9 mouse cellular contexts compared by ENCODE assay signal in genomic region chr5:124453339-124454081, GRCm38 (mm10). TPM values are rescaled to one million over a fixed set of nuclear protein-coding genes. Genes with fewer than 3 reads are reported as not detected.
A peak's percentile ranks its signal among the peaks of the same experiment; 100 is the strongest.
DNase-seq lines count a peak whose midpoint lies in the region; ATAC-seq lines count a peak whose summit lies in the region.
"Had no signal": no experiment of that assay in that cellular context is flagged by ENCODE, and none has a peak within 500 bp of the region (broad histone marks: within the 10 kb centered on the region; RNA-seq: fewer than 3 reads in every experiment).

No protein-coding gene starts in this region.

- H3K9ac ChIP-seq in heart, embryonic 14.5 days (ENCODE audit: low read length), result peak overlapping the region; percentile 18; the same call in 1 of the 2 replicates
- no peak overlapping the region for H3K9ac ChIP-seq in heart, embryonic 11.5 days (ENCODE audit: low read depth, low read length)
- peak overlapping the region; percentile 26; the same call in 1 of the 2 replicates for H3K9ac ChIP-seq in intestine, embryonic 16.5 days (ENCODE audit: low read depth, low read length)
- no peak overlapping the region for H3K9ac ChIP-seq in liver, embryonic 12.5 days
- H3K9ac ChIP-seq: liver, embryonic 13.5 days had no signal

- H3K36me3 ChIP-seq in heart, embryonic 14.5 days (ENCODE audit: control insufficient read depth, insufficient read depth, low read length), result peaks cover 100% of the 10 kb centered on the region
- peaks cover 65% of the 10 kb centered on the region for H3K36me3 ChIP-seq in heart, embryonic 11.5 days (ENCODE audit: control insufficient read depth, insufficient read depth, low read length)
- peaks cover 31% of the 10 kb centered on the region for H3K36me3 ChIP-seq in intestine, embryonic 16.5 days (ENCODE audit: control insufficient read depth, insufficient read depth, low read length)
- peaks cover 100% of the 10 kb centered on the region for H3K36me3 ChIP-seq in liver, embryonic 12.5 days

- H3K9me3 ChIP-seq in heart, embryonic 14.5 days (ENCODE audit: control insufficient read depth, low read length), result no peaks in the 10 kb centered on the region
- H3K9me3 ChIP-seq in heart, embryonic 11.5 days (replicated peaks; ENCODE audit: control insufficient read depth, low read length), result no peaks in the 10 kb centered on the region
- H3K9me3 ChIP-seq in intestine, embryonic 16.5 days (ENCODE audit: control insufficient read depth, low read length), result no peaks in the 10 kb centered on the region
- H3K9me3 ChIP-seq in liver, embryonic 12.5 days (replicated peaks), result no peaks in the 10 kb centered on the region
- H3K9me3 ChIP-seq: liver, embryonic 13.5 days had no signal

- WGBS in heart, embryonic 14.5 days, result 75% methylated on average over 13 of the region's 13 CpGs
- 84% methylated on average over 13 of the region's 13 CpGs for WGBS in heart, embryonic 11.5 days (ENCODE audit: insufficient replicate concordance)
- 78% methylated on average over 13 of the region's 13 CpGs for WGBS in intestine, embryonic 16.5 days
- WGBS in liver, embryonic 12.5 days (ENCODE audit: insufficient replicate concordance), result 88% methylated on average over 13 of the region's 13 CpGs

- DNase-seq in cerebellum, adult 18-20 months, result peak; percentile 41 to 63
- no peak for DNase-seq in adrenal gland, adult 8-10 months
- no peak for DNase-seq in gastrocnemius, postnatal 4 days (ENCODE audit: low spot score in 2 of 2)
- no peak for DNase-seq in gastrocnemius, adult 8-10 months (ENCODE audit: low spot score in 2 of 2)
- DNase-seq: liver, embryonic 13.5 days had no signal

- H3K4me1 ChIP-seq in heart, embryonic 14.5 days (ENCODE audit: control insufficient read depth in 2 of 2, insufficient read depth in 2 of 2, low read length in 2 of 2), result peaks cover 12 to 26% of the 10 kb centered on the region in 2 experiments; a peak in 3 of 4 replicates
- H3K4me1 ChIP-seq in heart, embryonic 11.5 days (ENCODE audit: control insufficient read depth, insufficient read depth, low read length), result peaks cover 6% of the 10 kb centered on the region; the same call in 1 of the 2 replicates
- peaks cover 30% of the 10 kb centered on the region for H3K4me1 ChIP-seq in intestine, embryonic 16.5 days (ENCODE audit: control insufficient read depth, insufficient read depth, low read length)
- peaks cover 51% of the 10 kb centered on the region for H3K4me1 ChIP-seq in liver, embryonic 12.5 days

- H3K4me3 ChIP-seq in heart, embryonic 14.5 days (ENCODE audit: control insufficient read depth in 1 of 2, insufficient read depth in 1 of 2, low read depth in 1 of 2, low read length in 2 of 2), result no peak overlapping the region
- no peak overlapping the region for H3K4me3 ChIP-seq in heart, embryonic 11.5 days (ENCODE audit: low read depth, low read length)
- no peak overlapping the region for H3K4me3 ChIP-seq in intestine, embryonic 16.5 days (ENCODE audit: low read length)
- H3K4me3 ChIP-seq in liver, embryonic 12.5 days, result no peak overlapping the region
- H3K4me3 ChIP-seq: liver, embryonic 13.5 days had no signal

- no peak; the same call in 1 of the 2 replicates for ATAC-seq in heart, embryonic 14.5 days (ENCODE audit: insufficient number of reproducible peaks, insufficient read depth, low FRiP score, low read depth)
- no peak for ATAC-seq in heart, embryonic 11.5 days (replicated peaks; ENCODE audit: insufficient number of reproducible peaks, low FRiP score, low TSS enrichment)
- ATAC-seq in intestine, embryonic 16.5 days, result no peak
- ATAC-seq in liver, embryonic 12.5 days, result no peak

- no peaks in the 10 kb centered on the region for H3K27me3 ChIP-seq in heart, embryonic 14.5 days (ENCODE audit: control insufficient read depth, insufficient read depth, low read length)
- no peaks in the 10 kb centered on the region for H3K27me3 ChIP-seq in heart, embryonic 11.5 days (ENCODE audit: control insufficient read depth, insufficient read depth, low read length)
- H3K27me3 ChIP-seq in intestine, embryonic 16.5 days (replicated peaks; ENCODE audit: control insufficient read depth, insufficient read depth, low read length), result no peaks in the 10 kb centered on the region
- no peaks in the 10 kb centered on the region for H3K27me3 ChIP-seq in liver, embryonic 12.5 days (replicated peaks)
- H3K27me3 ChIP-seq: liver, embryonic 13.5 days had no signal

- H3K4me2 ChIP-seq in heart, embryonic 14.5 days (ENCODE audit: low read length), result no peak overlapping the region
- no peak overlapping the region for H3K4me2 ChIP-seq in heart, embryonic 11.5 days
- H3K4me2 ChIP-seq in intestine, embryonic 16.5 days (ENCODE audit: low read depth, low read length), result peak overlapping the region; percentile 15; the same call in 1 of the 2 replicates
- H3K4me2 ChIP-seq in liver, embryonic 12.5 days, result no peak overlapping the region
- H3K4me2 ChIP-seq: liver, embryonic 13.5 days had no signal

- peak overlapping the region; percentile 1 to 53; a peak in 2 of 4 replicates for H3K27ac ChIP-seq in heart, embryonic 14.5 days (replicated peaks in 1 of 2; ENCODE audit: control insufficient read depth in 1 of 2, insufficient read depth in 1 of 2, low read depth in 2 of 2, low read length in 2 of 2)
- no peak overlapping the region; the same call in 1 of the 2 replicates for H3K27ac ChIP-seq in heart, embryonic 11.5 days (ENCODE audit: low read depth, low read length)
- peak overlapping the region; percentile 13; the same call in 1 of the 2 replicates for H3K27ac ChIP-seq in intestine, embryonic 16.5 days (ENCODE audit: low read length)
- peak overlapping the region; percentile 32; the same call in 1 of the 2 replicates for H3K27ac ChIP-seq in liver, embryonic 12.5 days
- H3K27ac ChIP-seq: liver, embryonic 13.5 days had no signal

RNA-seq across cellular contexts. Expression of gene Kmt5a, which starts 13.8 kb away (rescaled TPM):
- 86.6 and 87.8 TPM in 2 replicates for polyA plus RNA-seq in heart, embryonic 14.5 days (2014; fragmentation: Nextera tagmentation; extraction: Ambion mirVana)
- polyA plus RNA-seq in heart, embryonic 11.5 days (2014; fragmentation: Nextera tagmentation; extraction: Ambion mirVana), result 89.5 and 93.9 TPM in 2 replicates
- polyA plus RNA-seq in intestine, embryonic 16.5 days (2015; fragmentation: Nextera tagmentation; extraction: Ambion mirVana), result 50.6 and 54.3 TPM in 2 replicates
- 85.3 and 95.9 TPM in 2 replicates for polyA plus RNA-seq in liver, embryonic 12.5 days (2016; fragmentation: Nextera tagmentation; extraction: Ambion mirVana)
- total RNA-seq in adrenal gland, adult 8-10 months (2022), result 100 to 1,000 TPM; 107 to 196 (median 137) TPM
- 10 to 100 TPM; 43.3 to 44.8 TPM for total RNA-seq in gastrocnemius, postnatal 4 days (2021)
- total RNA-seq in gastrocnemius, adult 8-10 months (2022), result 100 to 1,000 TPM; 217 to 342 (median 227) TPM

RNA-seq across cellular contexts. Expression of gene Rilpl2, which starts 24.7 kb away (rescaled TPM):
- polyA plus RNA-seq in heart, embryonic 14.5 days (2014; fragmentation: Nextera tagmentation; extraction: Ambion mirVana), result 14.0 and 17.1 TPM in 2 replicates
- polyA plus RNA-seq in heart, embryonic 11.5 days (2014; fragmentation: Nextera tagmentation; extraction: Ambion mirVana), result 15.5 and 16.3 TPM in 2 replicates
- 55.1 and 55.4 TPM in 2 replicates for polyA plus RNA-seq in intestine, embryonic 16.5 days (2015; fragmentation: Nextera tagmentation; extraction: Ambion mirVana)
- 9.4 and 11.5 TPM in 2 replicates for polyA plus RNA-seq in liver, embryonic 12.5 days (2016; fragmentation: Nextera tagmentation; extraction: Ambion mirVana)
- 10 to 100 TPM; 26.3 to 29.7 (median 29.2) TPM for total RNA-seq in adrenal gland, adult 8-10 months (2022)
- total RNA-seq in gastrocnemius, postnatal 4 days (2021), result 10 to 100 TPM; 10.3 to 12.8 TPM
- 1 to 10 TPM; 3.2 to 5.1 (median 4.2) TPM for total RNA-seq in gastrocnemius, adult 8-10 months (2022)

RNA-seq across cellular contexts. Expression of gene Sbno1, which starts 27.7 kb away (rescaled TPM):
- 67.3 and 68.1 TPM in 2 replicates for polyA plus RNA-seq in heart, embryonic 14.5 days (2014; fragmentation: Nextera tagmentation; extraction: Ambion mirVana)
- polyA plus RNA-seq in heart, embryonic 11.5 days (2014; fragmentation: Nextera tagmentation; extraction: Ambion mirVana), result 59.9 and 81.6 TPM in 2 replicates
- polyA plus RNA-seq in intestine, embryonic 16.5 days (2015; fragmentation: Nextera tagmentation; extraction: Ambion mirVana), result 78.6 and 83.7 TPM in 2 replicates
- 60.1 and 65.7 TPM in 2 replicates for polyA plus RNA-seq in liver, embryonic 12.5 days (2016; fragmentation: Nextera tagmentation; extraction: Ambion mirVana)
- total RNA-seq in adrenal gland, adult 8-10 months (2022), result 100 to 1,000 TPM in 2 of 4 experiments, 10 to 100 TPM in 2; 86.8 to 120 (median 107) TPM
- total RNA-seq in gastrocnemius, postnatal 4 days (2021), result 10 to 100 TPM; 50.3 to 57.9 TPM
- total RNA-seq in gastrocnemius, adult 8-10 months (2022), result 10 to 100 TPM; 41.8 to 53.6 (median 48.2) TPM

RNA-seq across cellular contexts. Expression of gene Snrnp35, which starts 29.4 kb away (rescaled TPM):
- 9.6 and 11.5 TPM in 2 replicates for polyA plus RNA-seq in heart, embryonic 14.5 days (2014; fragmentation: Nextera tagmentation; extraction: Ambion mirVana)
- polyA plus RNA-seq in heart, embryonic 11.5 days (2014; fragmentation: Nextera tagmentation; extraction: Ambion mirVana), result 12.4 and 12.8 TPM in 2 replicates
- 20.1 and 20.9 TPM in 2 replicates for polyA plus RNA-seq in intestine, embryonic 16.5 days (2015; fragmentation: Nextera tagmentation; extraction: Ambion mirVana)
- 17.8 and 18.3 TPM in 2 replicates for polyA plus RNA-seq in liver, embryonic 12.5 days (2016; fragmentation: Nextera tagmentation; extraction: Ambion mirVana)
- total RNA-seq in adrenal gland, adult 8-10 months (2022), result 10 to 100 TPM; 17.1 to 23.2 (median 17.5) TPM
- 10 to 100 TPM; 26.7 to 32.0 TPM for total RNA-seq in gastrocnemius, postnatal 4 days (2021)
- total RNA-seq in gastrocnemius, adult 8-10 months (2022), result 10 to 100 TPM; 19.8 to 27.9 (median 25.2) TPM

Comparison
In these comparisons a context has a peak if more than half of its experiments do, and no peak if none do; other contexts are left out.
1. H3K9ac ChIP-seq: peak in heart, embryonic 14.5 days (single experiment) and intestine, embryonic 16.5 days (single experiment); none in heart, embryonic 11.5 days (single experiment) and liver, embryonic 12.5 days (single experiment).
2. DNase-seq: peak in cerebellum, adult 18-20 months (2 of 2); none in adrenal gland, adult 8-10 months (single experiment), gastrocnemius, postnatal 4 days (0 of 2) and gastrocnemius, adult 8-10 months (0 of 2).